Mouse (Mus musculus) regulatory T cell (primary cell): ENCODE measurements around the gene Hsd17b11.

Experiments used
- in situ Hi-C: fragments of 300-600 bp; cut with MboI, MseI; formaldehyde crosslinking; loops from one replicate; pipeline ENCODE4 v1.15.1; 2025; ENCODE audit warnings: high pct_unique_total_duplicates

Gene Hsd17b11

DNA sequence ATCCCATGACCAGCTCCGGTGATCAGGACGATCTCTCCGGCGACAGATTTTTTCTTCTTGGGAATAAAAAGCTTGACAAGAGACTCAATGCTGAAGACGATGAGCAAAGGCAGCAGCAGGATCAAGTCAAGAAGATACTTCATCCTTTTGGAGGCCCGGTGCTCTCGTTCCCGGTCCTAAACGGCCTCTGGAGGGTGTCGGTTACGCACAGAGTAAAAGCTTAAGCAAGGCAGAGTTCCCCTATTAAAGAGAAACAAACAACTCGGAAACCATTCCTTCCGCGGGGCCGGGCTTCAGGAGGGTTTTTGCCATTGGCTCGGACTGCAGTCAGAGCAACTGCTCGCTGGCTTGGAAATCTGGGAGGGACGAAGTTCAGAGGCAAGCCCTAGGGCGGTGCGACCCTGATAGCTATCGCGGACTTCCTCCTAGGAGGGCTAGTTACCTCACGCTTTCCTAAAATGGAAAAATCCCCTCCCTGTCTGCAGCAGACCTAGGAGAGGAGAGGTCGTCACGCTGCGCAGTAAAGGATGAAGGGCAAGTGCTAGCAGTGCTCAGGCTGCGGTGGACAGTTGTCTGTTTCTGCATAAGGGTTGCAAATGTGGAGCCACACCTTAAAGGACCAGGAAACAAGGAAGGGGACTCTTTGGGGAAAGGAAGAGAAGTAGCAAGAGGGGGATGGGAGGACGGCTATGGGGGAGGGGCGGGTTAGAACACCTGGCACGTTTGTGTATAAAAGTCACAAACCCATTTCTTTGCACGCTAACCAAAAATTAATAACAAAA is at the start of gene Hsd17b11:
TSS of gene Hsd17b11 (minus strand) at position 323 of the 782 bp plus-strand sequence.
- in situ Hi-C loops: no loop called here

DNA sequence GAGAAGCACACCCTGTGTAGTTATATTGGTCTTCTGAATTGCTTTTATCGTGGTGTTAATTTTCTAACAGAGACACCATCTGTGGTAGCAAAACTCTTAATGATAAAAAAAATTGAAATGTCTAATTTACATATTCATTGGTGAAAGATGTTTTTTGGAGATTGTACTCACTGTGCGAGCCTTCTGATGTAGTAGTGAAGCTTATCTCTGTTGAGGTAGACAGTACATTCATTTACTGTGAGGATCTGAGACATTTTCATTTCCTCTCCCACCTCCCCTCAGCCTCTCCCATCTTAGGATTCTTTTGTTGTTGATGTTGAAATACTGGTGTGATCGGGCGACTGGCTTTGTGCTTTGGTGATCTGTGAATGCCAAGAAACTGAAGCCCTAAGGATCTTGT is 49.3 kb upstream of the Hsd17b11 start:
- in situ Hi-C loops: no loop called here

DNA sequence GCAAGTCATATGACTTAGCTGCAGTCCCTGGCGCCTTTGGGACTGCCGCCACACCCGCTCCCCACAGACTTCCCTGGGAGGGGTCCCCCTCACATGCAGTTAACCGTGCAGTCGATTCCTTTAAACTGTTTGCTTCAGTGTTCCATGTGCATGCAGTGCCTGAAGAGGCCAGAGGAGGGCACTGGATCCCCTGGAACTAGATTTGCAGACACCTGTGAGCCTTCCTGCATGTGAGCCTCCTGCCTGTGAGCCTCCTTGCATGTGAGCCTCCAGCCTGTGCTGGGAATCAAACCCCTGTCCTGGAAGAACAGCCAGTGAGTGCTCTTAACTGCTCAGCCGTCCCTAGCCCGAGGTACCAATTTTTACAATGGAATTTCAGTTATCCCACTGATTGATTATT is 47.0 kb upstream of the Hsd17b11 start:
- in situ Hi-C loops: no loop called here

DNA sequence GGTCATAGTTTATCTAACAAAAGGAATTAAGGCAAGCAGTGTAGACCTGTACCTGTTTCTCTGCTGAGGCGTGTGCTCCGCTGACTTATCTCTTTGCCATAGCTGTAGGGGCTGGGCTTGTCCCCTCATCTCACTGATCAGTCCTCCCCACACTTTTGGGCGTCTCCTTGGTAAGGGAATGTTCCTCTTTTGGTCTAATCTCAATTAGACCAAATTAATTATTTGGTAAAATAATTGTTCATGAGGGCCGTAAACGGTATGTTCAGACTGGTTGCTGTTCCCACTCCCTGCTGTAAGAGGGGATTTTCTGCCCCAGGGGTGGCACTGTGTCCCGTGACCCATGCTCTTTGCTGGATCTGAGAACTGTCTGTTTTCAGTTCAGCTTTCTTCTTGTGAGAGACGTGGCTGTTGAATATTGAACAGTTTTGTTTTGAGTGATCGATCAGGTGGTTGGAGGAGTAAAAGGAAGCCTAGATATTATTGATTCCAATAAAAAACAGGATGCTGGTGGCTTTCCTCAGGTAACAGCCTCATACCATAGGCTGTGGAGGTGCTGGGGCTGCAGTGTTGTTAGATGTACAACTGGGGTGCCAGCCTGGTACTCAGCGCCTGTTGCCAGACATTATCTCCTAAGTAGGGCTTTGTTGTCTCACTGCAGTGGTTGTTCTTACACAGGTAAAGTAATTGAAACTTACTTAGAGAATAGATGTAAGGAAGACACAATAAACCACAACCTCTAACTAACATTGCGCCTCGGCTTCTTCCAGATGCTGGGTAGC is 41.2 kb upstream of the Hsd17b11 start:
- in situ Hi-C loops: loop anchor here (5.0 kb wide), 1 partner anchor 61 kb away; no protein-coding TSS in a partner anchor

DNA sequence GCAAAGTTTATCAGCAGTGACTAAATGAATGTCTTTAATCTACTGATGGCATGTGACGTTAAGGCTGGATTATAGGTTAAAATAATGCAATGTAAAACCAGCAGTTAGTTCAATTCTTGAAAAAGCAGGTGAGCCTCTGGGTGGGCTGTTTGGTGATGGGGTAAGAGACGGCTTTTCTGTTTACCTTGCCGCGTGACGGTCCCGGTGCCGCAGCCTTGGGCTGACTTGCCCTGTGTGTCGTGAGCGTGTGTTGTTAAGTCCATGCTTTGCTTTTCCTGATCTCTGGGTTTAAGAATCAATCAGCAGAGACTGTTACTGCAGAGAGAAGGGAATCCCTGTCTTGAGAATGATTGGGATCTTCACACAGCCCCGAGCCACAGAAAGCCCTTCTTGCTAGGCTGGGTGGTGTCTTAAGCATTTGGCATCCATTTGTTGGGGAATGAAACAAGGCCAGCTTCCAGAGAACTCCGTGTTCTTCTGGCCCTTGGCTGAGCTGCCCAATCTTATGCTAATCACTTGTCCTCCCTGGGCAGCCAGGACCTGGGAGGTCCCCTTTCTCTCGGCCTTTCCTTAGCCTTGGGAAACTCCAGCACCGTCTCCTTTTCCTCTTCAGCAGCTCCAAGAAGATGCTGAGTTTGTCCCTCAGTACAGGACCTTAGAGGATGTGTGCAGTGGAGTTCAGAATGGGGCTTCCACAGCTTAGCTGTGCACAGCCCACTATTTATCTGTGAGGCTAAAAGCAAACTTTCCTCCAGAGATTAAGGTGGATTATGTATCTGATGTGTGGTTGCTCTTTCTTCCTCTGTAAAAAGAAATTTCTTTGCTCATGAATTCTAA is 40.4 kb upstream of the Hsd17b11 start:
- in situ Hi-C loops: loop anchor here (5.0 kb wide), 1 partner anchor 60 kb away; no protein-coding TSS in a partner anchor

DNA sequence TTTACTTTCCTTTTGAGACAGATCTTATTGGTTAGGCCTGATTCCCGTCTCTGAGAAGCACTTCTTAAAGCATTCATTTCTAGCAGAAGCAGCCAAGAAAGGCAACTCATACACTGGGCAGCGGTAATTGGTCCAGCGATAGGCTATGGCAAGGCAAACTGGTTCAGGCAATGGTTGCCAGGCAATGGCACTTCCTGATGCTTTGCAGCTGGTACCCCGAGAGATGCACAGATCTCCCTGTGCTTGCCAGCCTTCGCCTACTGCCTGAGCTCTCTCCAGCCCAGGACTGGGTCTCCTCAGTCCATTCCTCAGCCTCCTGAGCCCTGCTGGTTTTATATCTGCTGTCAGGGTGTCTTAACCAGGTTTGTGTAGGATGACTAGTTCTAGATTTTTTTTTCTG is 38.7 kb upstream of the Hsd17b11 start:
- in situ Hi-C loops: loop anchor here (5.0 kb wide), 1 partner anchor 58 kb away; no protein-coding TSS in a partner anchor

DNA sequence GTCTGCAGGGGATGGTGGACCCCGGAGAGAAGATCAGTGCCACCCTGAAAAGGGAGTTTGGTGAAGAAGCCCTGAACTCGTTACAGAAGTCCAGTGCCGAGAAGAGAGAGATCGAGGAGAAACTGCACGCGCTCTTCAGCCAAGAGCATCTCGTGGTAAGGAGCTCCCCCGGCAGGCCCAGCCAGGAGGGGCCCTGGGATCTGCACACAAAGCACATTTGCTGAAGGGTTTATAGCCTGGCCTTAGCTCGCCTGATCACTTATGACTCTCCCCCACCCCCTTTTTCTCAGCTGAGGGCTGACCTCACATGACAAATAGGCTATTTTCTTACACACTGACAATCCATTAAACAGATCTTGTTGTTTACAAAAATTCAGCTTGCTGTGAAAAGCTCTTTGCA is 37.9 kb upstream of the Hsd17b11 start:
- in situ Hi-C loops: loop anchor here (5.0 kb wide), 1 partner anchor 57 kb away; no protein-coding TSS in a partner anchor

DNA sequence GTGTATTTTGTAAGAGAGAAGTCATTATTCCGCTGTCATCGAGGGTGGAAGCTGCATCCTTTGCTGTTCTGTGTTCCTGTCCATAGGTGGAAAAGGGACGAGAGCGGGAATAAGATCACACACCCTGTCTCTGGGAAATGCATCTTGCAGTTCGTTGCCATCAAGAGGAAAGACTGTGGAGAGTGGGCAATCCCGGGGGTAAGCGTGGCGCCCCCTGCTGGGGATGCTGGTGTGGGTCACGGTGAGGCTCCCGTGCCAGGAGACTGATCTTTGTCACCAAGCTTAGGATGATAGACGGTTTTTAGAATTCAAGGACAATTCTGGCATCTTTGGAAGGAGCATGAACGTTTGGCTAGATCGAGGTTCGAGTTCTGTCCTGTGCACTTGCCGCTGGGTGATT is 36.3 kb upstream of the Hsd17b11 start:
- in situ Hi-C loops: no loop called here

DNA sequence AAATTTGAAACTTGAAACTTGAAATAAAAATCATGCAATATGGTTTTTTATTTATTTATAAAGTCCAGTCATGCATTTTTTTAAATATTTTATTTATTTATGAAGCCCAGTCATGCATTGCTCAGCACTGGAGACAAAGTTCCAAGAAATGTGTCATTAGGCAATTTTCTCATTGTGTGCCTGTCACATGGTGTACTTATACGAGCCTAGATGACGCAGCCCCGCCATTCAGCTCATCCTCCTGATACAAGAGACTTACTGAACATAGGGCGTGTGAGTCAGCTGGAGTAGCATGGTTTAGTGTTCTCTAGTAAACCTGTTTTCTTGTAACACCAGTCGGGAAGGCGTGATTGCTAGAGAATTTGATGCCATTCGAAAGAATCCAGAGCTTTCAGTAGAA is 34.6 kb upstream of the Hsd17b11 start:
- in situ Hi-C loops: no loop called here

DNA sequence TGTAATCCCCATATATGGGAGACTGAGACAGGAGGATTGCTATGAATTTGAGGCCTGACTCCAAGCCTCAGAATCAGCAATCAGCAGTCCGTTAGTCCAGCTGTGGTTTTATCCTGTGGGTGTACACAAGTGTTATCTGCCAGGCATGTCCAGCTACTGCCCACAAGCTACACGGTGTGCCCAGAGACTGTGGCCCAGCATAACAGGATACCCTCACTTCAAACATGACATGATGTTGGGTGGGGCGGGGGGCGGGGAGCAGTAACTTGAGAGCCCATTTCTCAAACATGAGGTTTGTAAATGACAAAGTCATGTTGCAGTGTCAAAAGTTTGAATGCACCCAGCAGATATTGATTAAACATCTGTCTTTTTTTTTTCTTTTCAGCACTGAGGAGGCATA is 34.1 kb upstream of the Hsd17b11 start:
- in situ Hi-C loops: no loop called here

DNA sequence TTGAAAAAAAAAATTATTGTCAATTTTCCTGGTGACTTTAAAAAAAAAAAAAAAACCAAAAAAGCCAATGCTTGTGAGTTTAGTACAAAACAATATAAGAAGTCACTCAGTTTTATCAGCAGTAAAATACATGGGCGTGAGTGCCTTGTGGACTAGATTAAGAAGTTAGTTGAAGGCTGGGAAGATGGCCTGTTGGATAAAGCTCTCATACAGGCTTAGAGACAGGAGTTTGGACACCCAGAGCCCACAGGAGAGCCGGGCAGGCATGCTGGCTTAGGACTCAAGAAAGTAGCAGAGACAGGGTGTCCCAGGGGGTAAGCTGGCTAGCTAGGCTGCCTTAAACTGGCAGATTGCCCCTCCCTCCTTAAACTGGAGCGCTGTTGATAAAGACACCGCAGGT is 33.2 kb upstream of the Hsd17b11 start:
- in situ Hi-C loops: no loop called here

DNA sequence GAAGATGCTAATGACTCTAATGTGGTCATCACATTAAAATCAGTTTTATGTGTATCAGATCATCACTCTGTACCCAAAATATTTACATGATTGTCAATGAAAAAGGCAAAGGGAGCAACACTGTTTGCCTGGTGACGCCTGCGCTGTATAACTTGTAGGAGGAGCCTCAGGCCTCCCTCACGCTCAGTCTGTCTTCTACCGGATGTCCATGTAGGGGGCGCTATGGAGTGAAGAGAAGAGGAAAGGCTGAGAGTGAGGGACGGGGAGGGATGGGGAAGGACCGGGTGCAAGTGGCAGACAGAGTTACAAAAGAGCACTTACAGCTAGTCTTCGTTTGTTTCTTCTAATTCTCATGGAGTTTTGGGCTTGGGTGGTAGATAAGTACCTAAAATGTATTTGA is 31.2 kb upstream of the Hsd17b11 start:
- in situ Hi-C loops: no loop called here

DNA sequence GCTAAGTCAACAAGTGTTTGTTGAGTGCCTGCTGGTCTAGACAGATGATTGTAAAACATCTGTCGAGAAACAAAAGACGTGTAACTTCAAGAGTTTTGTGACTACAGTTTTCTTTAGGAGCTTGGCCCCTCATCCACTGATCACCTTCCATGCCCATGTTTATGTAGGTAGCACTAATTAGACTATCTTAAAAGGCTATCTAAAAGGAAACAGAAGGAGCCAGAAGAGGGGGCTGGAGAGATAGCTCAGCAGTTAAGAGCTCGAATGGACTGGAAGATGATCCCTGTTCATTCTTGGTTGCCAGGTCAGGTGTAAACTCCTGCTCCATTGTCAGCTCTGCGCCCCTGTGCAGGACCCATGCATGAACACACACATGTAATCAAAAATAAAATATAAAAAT is 26.4 kb upstream of the Hsd17b11 start:
- in situ Hi-C loops: no loop called here

DNA sequence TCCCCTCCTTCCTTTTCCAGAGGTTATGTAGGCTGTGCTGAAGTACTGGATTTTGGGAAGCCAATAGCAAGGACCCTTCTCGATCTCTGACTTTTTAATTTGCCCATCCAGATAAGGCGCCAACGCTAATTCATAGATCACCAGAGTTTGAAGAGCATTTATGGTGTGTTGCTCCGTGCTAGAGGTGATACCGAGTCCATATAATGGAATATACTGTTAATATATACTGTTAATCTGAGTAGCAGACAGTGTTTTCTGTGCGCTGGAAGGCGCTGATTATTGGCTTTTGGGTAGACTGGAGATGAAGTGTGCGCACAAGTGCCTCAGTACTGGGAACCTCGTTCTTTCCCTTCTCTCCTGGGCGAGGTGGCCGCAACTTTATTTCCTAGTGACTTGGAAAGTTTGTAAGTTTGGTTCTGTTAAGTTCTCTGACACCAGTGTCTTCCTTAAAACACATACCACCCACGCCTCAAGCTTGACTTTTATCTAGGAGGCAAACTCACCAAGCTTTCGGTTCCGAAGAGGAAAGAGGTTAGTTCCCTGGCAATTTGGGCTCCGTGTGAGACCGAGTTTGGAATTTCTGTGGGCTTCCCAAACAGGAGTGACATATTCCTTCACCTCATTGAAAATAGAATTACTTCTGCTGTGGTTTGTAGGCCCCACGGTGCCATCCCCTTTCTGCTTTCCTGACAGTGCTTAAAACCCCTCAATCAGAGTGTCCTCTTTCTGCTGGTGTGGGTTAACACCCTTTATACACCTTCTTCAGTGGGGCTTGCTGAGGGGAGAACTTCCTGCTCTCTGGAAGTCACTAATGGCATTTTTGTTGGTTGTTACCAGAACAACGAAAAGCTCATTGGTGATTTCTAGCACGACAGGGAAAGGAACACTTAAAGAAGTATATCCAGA is 25.7 kb upstream of the Hsd17b11 start:
- in situ Hi-C loops: no loop called here

DNA sequence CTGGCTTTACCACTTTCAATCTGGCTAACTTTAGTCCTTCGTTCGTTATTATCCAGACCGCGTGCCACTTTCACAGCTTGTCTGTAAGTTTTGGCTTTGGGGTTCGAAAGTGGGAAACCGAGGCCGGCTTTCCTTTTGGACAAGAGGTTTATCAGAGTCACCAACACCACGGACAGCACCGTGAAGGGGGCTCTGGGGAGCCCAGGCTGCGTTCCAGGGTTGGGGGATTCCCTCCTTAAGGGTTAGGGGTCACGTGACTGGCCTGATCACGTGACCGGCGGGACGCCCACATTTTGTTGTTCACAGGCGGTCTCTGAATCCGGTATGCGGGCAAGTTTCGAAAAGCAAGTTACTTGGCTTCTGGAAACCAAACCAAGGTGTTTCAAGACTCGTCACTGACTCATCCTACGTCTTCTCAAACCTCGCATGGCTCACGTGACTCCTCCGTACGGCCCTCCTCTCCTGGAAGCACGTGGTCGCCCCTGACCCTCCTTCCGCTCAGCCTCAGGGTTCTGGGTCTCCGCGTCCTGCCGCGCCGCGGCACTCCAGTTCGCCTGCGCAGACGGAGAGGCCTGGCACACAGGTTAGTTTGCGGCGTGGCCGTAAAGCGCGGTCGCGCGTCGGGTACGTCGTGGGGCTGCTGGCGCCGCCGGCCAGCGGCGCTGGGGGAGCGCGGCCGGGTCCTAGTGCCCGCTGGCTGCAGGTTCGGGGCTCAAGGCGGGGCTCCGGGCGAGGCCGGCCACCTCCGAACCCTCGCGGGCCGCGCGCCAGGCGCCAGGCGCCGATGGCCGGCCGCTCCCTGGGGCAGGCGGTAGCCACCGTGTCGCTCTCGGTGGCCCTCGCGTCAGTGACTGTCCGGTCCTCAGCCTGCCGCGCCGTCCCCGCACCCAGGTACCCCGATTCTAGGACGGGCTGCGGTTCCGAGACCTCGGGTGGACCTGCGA is 24.8 kb upstream of the Hsd17b11 start, which contains the start of gene Nudt9:
TSS of gene Nudt9 (plus strand) at position 51 of the 944 bp plus-strand sequence.
- in situ Hi-C loops: no loop called here

DNA sequence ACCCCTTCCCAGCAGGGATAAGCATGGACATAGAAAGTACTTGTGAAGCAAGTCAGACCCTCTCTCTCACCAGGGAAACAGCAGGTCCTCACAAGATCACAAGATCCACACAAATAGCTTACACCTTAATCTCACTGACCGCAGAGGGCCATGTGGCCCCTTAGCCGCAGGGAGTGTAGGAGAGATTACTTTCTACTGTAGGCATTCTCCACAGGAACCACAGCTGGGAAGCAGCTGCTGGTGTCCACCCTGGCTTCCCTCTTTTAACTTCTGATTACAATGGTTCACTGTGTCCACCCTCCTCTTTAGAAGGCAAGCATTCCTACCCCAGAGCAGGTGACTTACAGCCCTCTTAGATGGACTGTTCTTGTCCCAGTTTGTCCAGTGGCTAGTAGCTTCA is 22.0 kb upstream of the Hsd17b11 start:
- in situ Hi-C loops: no loop called here

DNA sequence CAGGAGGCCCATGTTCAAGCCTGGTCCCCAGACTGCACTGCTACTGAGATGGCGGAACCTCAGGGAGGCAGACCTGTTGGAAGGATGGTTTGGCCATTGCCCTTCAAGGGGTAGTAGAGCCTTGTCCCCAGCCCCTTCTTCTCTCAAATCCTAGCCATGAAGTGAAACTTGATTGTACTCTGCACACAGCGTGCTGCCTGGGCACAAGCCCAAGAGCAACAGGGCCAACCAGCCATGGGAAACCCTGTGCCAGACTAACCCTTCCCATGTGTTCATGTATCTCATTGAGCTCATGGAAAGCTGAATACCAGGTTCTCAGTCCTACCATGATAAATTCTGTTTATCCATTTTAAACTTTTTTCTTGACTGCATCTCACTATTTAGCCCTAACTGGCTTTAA is 21.2 kb upstream of the Hsd17b11 start:
- in situ Hi-C loops: no loop called here

DNA sequence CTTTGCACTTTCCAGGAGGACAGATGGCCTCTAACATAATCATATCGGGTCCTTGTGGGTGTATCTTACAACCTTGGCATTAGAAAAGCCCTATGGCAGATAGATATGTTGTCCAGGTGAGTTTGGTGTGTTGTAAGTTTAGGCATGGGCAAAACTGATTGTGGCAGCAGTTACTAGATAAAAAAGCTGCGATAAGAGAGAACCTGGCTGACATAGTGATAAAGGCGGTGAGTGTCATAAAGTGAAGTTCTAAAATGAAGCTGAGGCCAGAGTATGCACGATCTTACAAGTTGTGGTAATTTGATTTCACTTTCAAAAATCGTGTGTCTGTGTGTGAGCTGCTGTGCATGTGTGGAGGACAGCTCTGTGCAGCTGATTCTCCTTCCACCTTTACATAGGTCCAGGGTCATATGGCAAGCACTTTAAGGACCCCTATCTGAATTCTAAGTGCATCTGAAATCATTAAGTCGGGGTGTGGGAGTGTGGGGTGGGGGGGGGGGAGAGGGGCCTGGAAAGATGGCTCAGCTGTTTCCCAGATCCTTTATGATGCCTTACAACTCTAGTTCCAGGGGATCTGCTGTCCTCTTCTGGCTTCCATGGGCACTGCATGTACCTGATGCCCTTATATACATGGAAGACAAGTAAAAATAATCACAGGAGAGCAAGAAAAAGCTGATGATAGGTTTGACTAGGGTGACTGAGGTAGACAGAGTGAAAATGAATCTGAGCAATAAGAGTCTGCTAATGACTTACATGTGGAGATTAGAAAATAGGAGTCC is 17.6 kb upstream of the Hsd17b11 start:
- in situ Hi-C loops: no loop called here

DNA sequence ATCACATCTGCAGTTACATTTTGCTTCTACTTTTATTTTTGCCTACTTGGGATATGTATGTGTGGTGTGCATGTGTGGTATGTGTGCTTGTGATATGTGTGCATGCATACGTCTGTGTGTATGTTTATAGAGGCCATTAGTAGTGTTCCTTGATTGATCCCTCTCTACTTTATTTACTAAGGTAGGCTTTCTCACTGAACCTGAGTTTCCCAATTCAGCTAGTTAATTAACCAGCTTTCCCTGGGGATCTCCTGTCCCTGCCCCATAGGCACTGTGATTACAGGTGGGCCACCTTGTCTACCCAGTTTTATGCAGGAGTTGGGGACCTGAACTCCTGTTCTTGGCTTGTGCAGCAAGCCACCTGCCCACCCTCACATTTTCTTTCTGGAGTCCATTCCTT is 15.0 kb upstream of the Hsd17b11 start:
- in situ Hi-C loops: no loop called here
